Mouse (Mus musculus): ENCODE data around the gene C030005K15Rik. TPM values are rescaled to one million over a fixed set of nuclear protein-coding genes. Genes with fewer than 3 reads are reported as not detected.

C030005K15Rik gene
- polyA plus RNA-seq, 1 experiment: not detected

Other genes with a start within 250 kb of the C030005K15Rik start
- gene Dcn, start 247.1 kb downstream of the C030005K15Rik start, polyA plus RNA-seq (2012; rRNA removed): 175 and 192 TPM in 2 replicates
- 23.8 and 23.9 TPM in 2 replicates for gene Lum, start 161.6 kb downstream of the C030005K15Rik start, polyA plus RNA-seq (2012; rRNA removed)
- gene Kera, start 119.9 kb downstream of the C030005K15Rik start, polyA plus RNA-seq (2012; rRNA removed): not detected in 2 replicates
- gene Epyc, start 82.7 kb downstream of the C030005K15Rik start, polyA plus RNA-seq (2012; rRNA removed): 0.14 TPM in 1 of 2 replicates, not detected in the other
- not detected in 2 replicates for gene Ccer1, start 33.7 kb downstream of the C030005K15Rik start, polyA plus RNA-seq (2012; rRNA removed)

All from large intestine, adult 2 months (tissue).